Mouse (Mus musculus) cerebellum, adult 11 months (tissue): ENCODE data around the gene Zbtb17.
A peak's percentile ranks its signal among the peaks of the same experiment; 100 is the strongest.

Source experiments
- DNase-seq: peaks from one replicate; pipeline ENCODE4 v3.0.0; 2022

Gene Zbtb17

GRCm38 (mm10) chr4:141504471-141504870 lies 60.0 kb downstream of the Zbtb17 start:
- DNase-seq: no peak

DNA sequence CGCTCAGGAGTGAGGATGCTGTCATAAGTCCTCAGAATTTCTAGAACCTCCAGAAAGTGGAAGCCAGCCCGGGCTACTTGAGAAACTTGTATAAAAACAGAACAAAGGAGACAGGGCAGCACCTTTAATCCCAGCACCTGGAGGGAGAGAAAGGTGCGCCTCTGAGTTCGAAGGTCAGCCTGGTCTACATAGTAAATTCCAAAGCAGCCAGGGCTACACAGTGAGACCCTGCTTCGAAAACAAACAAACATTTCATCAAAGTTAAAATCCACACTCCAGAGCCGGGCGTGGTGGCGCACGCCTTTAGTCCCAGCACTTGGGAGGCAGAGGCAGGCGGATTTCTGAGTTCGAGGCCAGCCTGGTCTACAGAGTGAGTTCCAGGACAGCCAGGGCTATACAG lies 61.4 kb downstream of the Zbtb17 start:
- DNase-seq: no peak

- peak; percentile 55 for DNase-seq
Observed at GRCm38 (mm10) chr4:141506352-141506751, 61.9 kb downstream of the Zbtb17 start.

- no peak for DNase-seq
Observed at GRCm38 (mm10) chr4:141506893-141507292, 62.4 kb downstream of the Zbtb17 start.

DNA sequence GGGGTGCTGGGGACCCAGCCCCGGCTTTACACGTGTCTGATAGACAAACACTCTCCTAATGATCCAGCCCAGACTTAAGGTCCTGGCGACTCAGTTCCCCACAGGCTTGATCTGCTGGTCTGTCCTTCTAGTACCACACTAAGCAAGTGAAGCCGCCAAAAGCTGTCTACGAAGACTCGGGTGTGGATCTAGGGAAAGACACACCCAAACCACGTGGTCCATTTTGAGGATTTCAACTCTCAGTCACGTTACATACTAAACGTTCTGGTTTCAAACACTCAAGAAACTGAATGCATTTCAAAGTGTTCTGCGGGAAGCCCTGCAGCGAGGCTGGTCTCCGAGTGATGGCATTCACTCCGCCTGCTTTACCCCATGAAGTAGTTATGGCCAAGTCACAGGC lies 66.0 kb downstream of the Zbtb17 start:
- DNase-seq: no peak

GRCm38 (mm10) chr4:141512145-141512544 lies 67.7 kb downstream of the Zbtb17 start:
- DNase-seq: no peak

DNA sequence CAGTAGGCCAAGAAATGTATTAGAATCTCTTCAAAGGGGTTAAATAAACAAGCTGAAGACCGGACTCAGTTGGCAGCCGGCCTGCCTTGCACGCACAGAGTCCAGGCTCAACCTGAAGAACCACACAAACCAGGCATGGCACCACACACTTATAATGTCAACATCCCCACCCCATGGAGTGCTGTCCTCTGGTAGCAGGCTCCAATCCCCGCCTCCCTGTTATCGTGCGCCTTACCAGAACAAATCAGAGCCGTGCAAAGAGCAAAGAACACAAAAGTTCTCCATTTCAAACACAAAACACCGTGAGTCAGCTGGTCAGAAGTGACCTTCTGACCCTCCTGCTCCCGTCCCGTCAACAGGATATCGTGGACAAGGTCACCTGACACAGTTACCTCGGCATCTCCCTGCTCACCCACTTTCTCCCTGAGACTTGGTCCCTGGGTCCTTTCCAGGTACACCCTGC lies 69.8 kb downstream of the Zbtb17 start:
- no peak for DNase-seq
